Mouse (Mus musculus): ENCODE measurements around the gene Ppp1r16b. TPM values are rescaled to one million over a fixed set of nuclear protein-coding genes. Genes with fewer than 3 reads are reported as not detected.

Gene Ppp1r16b
- polyA plus RNA-seq, 1 experiment from 2014 or later: 4.1 TPM

DNA sequence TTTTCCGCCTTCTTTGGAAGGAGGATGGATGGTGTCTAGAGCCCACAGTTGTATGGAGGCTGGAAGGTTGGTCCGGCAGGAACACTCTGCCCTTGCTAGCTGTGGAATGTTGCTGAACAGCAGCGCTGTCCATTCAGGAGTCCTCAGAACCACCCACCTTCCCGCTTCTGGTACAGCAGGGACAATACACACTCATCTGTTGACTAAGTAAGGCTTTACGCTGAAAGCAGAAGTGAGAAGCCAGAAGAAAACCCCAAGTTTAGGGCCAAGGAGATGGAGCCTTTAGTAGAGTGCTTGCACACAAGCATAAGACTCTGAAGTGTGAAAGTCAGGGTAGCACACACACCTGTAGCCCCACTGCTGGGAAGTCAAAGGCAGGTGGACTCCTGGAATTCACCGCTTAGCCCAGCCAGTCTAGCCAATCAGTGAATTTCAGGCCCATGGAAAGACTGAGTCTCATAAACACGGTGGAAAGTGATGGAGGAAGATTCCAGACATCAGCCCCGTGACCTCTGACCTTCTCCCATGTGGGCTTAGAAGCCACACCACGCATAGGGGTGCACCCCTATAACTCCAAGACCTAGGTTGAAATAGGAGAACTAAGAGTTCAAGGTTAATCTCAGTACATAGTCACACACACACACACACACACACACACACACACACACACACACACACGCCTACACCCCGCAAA lies 17.3 kb downstream of the Ppp1r16b start:
- H3K27me3 ChIP-seq: no peaks in the 10 kb centered on the region
- no peak overlapping the region for H3K4me2 ChIP-seq
- no peak overlapping the region for H3K9ac ChIP-seq
- no peak for ATAC-seq (ENCODE audit: insufficient number of reproducible peaks, low FRiP score, low TSS enrichment, low read depth)
- WGBS: 47% methylated on average over 11 of the region's 11 CpGs
- H3K27ac ChIP-seq: no peak overlapping the region
- no peak overlapping the region for H3K4me3 ChIP-seq
- H3K4me1 ChIP-seq: 0 out of 2 replicates have a peak, but pooled peaks cover 4% of the 10 kb centered on the region
- H3K36me3 ChIP-seq: no peaks in the 10 kb centered on the region
- no peaks in the 10 kb centered on the region for H3K9me3 ChIP-seq

DNA sequence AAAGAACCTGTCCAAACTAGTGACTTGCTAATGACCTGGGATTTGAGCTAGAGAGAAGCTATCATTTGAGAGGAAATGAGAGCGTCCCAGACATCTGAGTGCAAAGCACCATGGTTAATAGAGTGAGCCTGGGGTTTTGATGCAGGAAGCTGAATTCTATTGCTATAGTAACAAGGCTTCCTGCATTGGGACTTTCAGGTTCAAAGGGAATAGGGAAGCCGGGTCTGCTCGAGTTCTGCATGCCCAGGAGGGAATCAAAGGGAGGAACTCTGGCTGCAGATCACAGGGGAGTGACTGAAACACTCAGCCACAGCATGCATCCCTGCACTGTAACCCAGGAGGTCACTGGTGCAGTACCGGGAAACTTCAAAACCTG lies 17.8 kb downstream of the Ppp1r16b start:
- 6% methylated on average over 4 of the region's 4 CpGs for WGBS
- Histone ChIP-seq H3K9me3 (no peaks in the 10 kb centered on the region), H3K36me3 (no peaks in the 10 kb centered on the region), H3K4me1 (0 out of 2 replicates have a peak, but pooled peaks cover 6% of the 10 kb centered on the region), H3K4me3 (no peak overlapping the region), H3K27me3 (no peaks in the 10 kb centered on the region), H3K27ac (no peak overlapping the region), H3K4me2 (no peak overlapping the region), H3K9ac (no peak overlapping the region)
- no peak for ATAC-seq (ENCODE audit: insufficient number of reproducible peaks, low FRiP score, low TSS enrichment, low read depth)

DNA sequence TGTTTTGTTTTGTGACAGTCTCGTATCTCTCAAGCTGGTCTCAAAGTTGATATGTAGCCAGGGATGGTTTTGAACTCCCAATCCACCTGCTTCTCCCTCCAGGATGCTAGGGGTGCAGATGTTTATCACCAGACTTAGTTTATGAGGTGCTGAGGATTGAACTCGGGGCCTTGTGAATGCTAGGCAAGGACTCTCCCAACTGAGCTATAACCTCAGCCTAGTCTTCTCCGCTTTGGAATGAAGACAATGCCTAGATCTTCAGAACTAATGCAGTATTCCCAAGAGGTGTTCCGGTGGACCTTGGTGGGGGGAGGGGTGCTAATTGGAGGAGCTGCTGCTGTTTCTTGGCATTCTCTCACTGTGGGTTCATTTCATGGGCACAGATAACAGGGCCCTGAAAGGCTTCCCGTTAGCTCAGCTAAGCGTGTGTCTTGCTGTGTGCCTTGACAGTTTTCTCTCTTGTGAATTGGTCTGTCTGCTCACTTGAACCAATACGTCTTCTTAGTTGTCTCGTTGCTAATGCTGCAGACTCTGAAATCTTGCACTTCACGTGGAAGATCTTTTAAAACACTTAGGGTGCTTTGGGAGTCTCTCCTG lies 19.1 kb downstream of the Ppp1r16b start:
- 58% methylated on average over 9 of the region's 9 CpGs for WGBS
- Histone ChIP-seq H3K27me3 (no peaks in the 10 kb centered on the region), H3K4me3 (no peak overlapping the region), H3K4me1 (0 out of 2 replicates have a peak, but pooled peaks cover 6% of the 10 kb centered on the region), H3K9me3 (no peaks in the 10 kb centered on the region), H3K36me3 (no peaks in the 10 kb centered on the region), H3K9ac (no peak overlapping the region), H3K4me2 (no peak overlapping the region), H3K27ac (no peak overlapping the region)
- ATAC-seq (ENCODE audit: insufficient number of reproducible peaks, low FRiP score, low TSS enrichment, low read depth): no peak

DNA sequence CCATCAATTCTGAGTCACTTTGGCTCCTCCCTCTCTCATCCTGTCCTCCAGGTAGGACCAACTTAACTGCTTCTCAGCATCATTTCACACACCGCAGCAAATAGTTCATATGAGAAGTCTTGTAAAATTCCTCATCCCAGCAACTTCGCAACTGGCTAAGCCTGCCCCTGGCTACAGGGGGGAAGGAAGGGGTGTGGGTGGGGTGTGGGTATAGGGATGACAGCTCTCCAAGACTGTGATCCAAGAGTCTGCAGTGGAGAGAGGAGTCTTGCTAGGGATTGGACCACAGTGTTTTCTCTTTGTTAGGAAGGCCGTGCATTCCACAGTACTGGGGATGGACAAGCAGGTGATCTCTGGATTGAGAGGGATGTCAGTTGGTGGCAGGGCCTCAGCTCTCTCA lies 19.7 kb downstream of the Ppp1r16b start:
- 0 out of 2 replicates have a peak, but pooled peaks cover 10% of the 10 kb centered on the region for H3K4me1 ChIP-seq
- no peaks in the 10 kb centered on the region for H3K9me3 ChIP-seq
- H3K36me3 ChIP-seq: no peaks in the 10 kb centered on the region
- no peak overlapping the region for H3K4me2 ChIP-seq
- no peaks in the 10 kb centered on the region for H3K27me3 ChIP-seq
- no peak overlapping the region for H3K27ac ChIP-seq
- no peak overlapping the region for H3K4me3 ChIP-seq
- WGBS: 57% methylated on average over 3 of the region's 3 CpGs
- H3K9ac ChIP-seq: no peak overlapping the region
- no peak for ATAC-seq (ENCODE audit: insufficient number of reproducible peaks, low FRiP score, low TSS enrichment, low read depth)

DNA sequence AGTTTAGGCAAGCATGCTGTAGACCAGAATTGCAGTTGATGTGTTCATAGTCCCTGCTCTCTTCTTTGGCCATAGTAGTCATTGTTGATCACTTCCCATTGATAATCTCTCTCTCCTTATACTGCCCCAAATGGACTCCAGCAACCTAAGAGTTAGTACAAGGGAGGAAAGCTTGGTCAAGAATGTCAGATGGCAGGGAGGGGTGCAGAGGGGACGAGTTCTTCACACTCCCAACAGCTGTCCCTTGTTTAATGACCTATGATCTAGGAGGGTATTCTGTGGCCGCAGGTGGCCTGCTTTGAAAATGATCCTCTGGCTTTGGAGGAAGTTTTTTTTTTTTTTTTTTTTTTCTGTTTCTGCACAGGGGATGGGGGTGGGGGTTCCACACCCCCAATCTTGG lies 21.2 kb downstream of the Ppp1r16b start:
- 35% methylated on average over 2 of the region's 2 CpGs for WGBS
- no peak overlapping the region for H3K4me2 ChIP-seq
- no peak overlapping the region for H3K9ac ChIP-seq
- no peaks in the 10 kb centered on the region for H3K9me3 ChIP-seq
- 0 out of 2 replicates have a peak, but pooled peaks cover 10% of the 10 kb centered on the region for H3K4me1 ChIP-seq
- no peak for ATAC-seq (ENCODE audit: insufficient number of reproducible peaks, low FRiP score, low TSS enrichment, low read depth)
- no peak overlapping the region for H3K4me3 ChIP-seq
- H3K36me3 ChIP-seq: no peaks in the 10 kb centered on the region
- no peaks in the 10 kb centered on the region for H3K27me3 ChIP-seq
- no peak overlapping the region for H3K27ac ChIP-seq

DNA sequence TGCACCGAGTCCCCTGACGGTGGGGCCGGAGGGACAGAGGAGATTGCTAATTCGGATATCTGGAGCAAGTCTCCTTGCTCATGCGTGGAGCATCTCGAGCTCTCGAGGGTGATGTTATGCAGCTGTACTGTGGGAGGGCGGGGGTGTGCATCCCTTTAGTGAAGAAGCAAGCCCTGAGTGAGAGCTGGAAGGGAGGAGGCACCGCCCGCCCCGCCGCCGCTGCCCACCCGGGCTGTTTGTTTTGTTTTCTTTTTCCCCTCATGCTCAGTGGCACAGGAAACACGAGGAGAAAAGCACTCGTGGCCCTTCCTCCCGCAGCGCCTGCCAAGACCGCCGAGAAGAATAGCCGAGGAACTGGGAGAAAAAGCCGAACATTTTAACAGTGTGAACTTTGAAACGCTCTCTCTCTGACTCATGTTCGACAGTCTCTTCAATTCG lies 22.6 kb downstream of the Ppp1r16b start:
- Histone ChIP-seq H3K9me3 (no peaks in the 10 kb centered on the region), H3K4me3 (no peak overlapping the region), H3K27ac (no peak overlapping the region), H3K36me3 (no peaks in the 10 kb centered on the region), H3K4me2 (no peak overlapping the region), H3K27me3 (no peaks in the 10 kb centered on the region), H3K9ac (no peak overlapping the region), H3K4me1 (0 out of 2 replicates have a peak, but pooled peaks cover 6% of the 10 kb centered on the region)
- WGBS: 72% methylated on average over 25 of the region's 25 CpGs
- no peak for ATAC-seq (ENCODE audit: insufficient number of reproducible peaks, low FRiP score, low TSS enrichment, low read depth)

DNA sequence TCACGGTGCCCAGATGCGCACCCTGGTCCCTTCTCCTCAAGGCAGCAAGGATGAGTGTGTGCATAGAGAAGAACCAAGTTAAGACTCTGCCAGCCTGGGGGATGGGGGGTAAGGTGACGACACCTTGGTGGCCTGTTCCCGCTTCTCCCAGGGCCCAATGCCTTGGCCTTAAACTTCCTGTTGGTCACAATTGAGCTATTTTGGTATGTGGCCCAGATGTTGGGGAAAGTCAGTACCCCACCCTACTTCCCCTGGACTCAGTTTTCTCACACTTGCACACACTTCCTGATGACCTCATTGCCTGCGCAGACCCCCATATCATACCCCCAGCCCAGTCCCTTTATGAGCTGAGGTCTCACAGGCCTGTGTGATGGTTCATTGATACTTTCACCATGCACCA lies 23.9 kb downstream of the Ppp1r16b start:
- no peak overlapping the region for H3K4me3 ChIP-seq
- no peaks in the 10 kb centered on the region for H3K27me3 ChIP-seq
- no peaks in the 10 kb centered on the region for H3K36me3 ChIP-seq
- no peak for ATAC-seq (ENCODE audit: insufficient number of reproducible peaks, low FRiP score, low TSS enrichment, low read depth)
- H3K4me2 ChIP-seq: no peak overlapping the region
- H3K4me1 ChIP-seq: peaks cover 9% of the 10 kb centered on the region; the same call in 1 of the 2 replicates
- H3K27ac ChIP-seq: no peak overlapping the region
- WGBS: 77% methylated on average over 5 of the region's 5 CpGs
- no peaks in the 10 kb centered on the region for H3K9me3 ChIP-seq
- H3K9ac ChIP-seq: no peak overlapping the region

DNA sequence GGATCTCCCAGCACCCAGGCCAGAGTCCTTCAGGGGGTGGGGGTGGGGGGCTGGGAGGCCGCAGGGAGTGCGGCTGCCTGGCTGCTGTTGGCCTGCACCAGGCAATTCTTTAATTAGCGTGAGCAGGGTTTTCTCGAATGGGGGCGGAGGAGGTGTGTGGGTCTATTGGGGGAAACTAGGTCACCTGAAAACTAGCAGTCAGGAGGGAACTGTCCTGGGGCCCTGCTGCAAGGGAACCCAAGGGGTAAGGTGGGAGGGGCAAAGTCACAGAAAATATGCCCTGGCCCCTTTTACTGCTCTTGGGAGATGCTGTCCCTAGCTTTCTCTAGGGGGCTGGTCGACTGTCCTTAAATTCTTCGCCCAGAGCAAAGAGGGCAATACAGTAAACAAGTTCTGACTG lies 24.4 kb downstream of the Ppp1r16b start:
- Histone ChIP-seq H3K9me3 (no peaks in the 10 kb centered on the region), H3K4me3 (no peak overlapping the region), H3K27ac (no peak overlapping the region), H3K27me3 (no peaks in the 10 kb centered on the region), H3K36me3 (no peaks in the 10 kb centered on the region), H3K4me1 (peaks cover 9% of the 10 kb centered on the region; the same call in 1 of the 2 replicates), H3K4me2 (no peak overlapping the region), H3K9ac (no peak overlapping the region)
- 33% methylated on average over 7 of the region's 7 CpGs for WGBS
- no peak for ATAC-seq (ENCODE audit: insufficient number of reproducible peaks, low FRiP score, low TSS enrichment, low read depth)

DNA sequence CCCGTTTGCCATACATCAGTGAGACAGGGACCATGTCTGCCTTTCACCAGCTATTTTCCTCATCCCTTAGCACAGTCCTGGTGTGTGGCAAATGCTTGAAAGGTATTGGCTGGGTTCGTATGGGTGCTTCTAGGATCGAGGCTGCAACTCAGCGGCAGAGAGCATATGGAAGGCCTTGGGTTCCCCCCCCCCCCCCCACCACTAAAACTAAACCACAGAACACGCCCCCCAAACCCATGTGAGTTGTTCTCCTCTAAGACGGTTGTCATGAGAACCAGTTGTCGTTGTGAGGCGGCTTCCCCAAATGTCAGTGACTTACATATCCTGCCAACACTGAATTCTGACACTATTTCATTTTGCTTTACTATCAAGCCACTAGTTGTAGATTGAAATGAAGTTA lies 24.9 kb downstream of the Ppp1r16b start:
- Histone ChIP-seq H3K27me3 (no peaks in the 10 kb centered on the region), H3K36me3 (no peaks in the 10 kb centered on the region), H3K9ac (no peak overlapping the region), H3K4me2 (no peak overlapping the region), H3K9me3 (no peaks in the 10 kb centered on the region), H3K27ac (no peak overlapping the region), H3K4me1 (peaks cover 9% of the 10 kb centered on the region; the same call in 1 of the 2 replicates), H3K4me3 (no peak overlapping the region)
- 56% methylated on average over 7 of the region's 8 CpGs for WGBS
- no peak for ATAC-seq (ENCODE audit: insufficient number of reproducible peaks, low FRiP score, low TSS enrichment, low read depth)

DNA sequence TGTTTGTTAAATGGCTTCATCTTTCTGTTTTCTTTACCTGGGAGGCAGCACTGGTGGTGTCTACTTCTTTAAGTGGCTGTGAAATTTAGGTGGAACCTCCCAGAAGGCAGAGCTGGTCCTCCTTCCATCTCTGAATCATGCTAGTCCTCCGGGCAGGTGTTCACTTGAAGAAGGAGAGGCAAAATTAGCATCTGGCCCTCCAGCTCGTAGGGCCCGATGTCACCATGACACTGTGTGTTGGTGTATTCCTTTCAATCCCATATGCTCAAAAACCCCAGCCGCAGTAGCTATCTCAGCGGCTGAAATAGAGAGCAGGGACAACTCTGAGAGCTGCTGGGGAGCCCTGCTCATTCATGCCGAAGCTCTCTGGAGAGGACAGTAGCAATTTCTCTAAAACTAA lies 27.0 kb downstream of the Ppp1r16b start:
- Histone ChIP-seq H3K4me1 (peaks cover 9% of the 10 kb centered on the region; the same call in 1 of the 2 replicates), H3K27ac (no peak overlapping the region), H3K4me3 (no peak overlapping the region), H3K9ac (no peak overlapping the region), H3K36me3 (no peaks in the 10 kb centered on the region), H3K27me3 (no peaks in the 10 kb centered on the region), H3K9me3 (no peaks in the 10 kb centered on the region), H3K4me2 (no peak overlapping the region)
- ATAC-seq (ENCODE audit: insufficient number of reproducible peaks, low FRiP score, low TSS enrichment, low read depth): no peak
- WGBS: 85% methylated on average over 6 of the region's 6 CpGs

DNA sequence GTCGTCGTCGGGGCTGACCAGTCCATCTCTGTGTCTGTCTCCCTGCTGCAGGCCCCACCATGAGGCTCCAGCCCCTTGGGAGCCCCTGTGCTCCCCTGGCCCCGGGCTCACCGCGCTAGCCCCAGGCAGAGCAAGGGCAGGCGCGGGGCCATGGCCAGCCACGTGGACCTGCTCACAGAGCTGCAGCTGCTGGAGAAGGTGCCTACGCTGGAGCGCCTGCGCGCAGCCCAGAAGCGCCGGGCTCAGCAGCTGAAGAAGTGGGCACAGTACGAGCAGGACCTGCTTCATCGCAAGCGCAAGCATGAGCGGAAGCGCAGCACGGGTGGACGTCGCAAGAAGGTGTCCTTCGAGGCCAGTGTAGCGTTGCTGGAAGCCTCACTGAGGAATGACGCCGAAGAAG lies 30.6 kb downstream of the Ppp1r16b start:
- Histone ChIP-seq H3K4me2 (no peak overlapping the region), H3K4me3 (no peak overlapping the region), H3K36me3 (no peaks in the 10 kb centered on the region), H3K9ac (no peak overlapping the region), H3K4me1 (peaks cover 3% of the 10 kb centered on the region; the same call in 1 of the 2 replicates), H3K9me3 (no peaks in the 10 kb centered on the region), H3K27me3 (no peaks in the 10 kb centered on the region), H3K27ac (no peak overlapping the region)
- WGBS: 82% methylated on average over 27 of the region's 27 CpGs
- ATAC-seq (ENCODE audit: insufficient number of reproducible peaks, low FRiP score, low TSS enrichment, low read depth): no peak

DNA sequence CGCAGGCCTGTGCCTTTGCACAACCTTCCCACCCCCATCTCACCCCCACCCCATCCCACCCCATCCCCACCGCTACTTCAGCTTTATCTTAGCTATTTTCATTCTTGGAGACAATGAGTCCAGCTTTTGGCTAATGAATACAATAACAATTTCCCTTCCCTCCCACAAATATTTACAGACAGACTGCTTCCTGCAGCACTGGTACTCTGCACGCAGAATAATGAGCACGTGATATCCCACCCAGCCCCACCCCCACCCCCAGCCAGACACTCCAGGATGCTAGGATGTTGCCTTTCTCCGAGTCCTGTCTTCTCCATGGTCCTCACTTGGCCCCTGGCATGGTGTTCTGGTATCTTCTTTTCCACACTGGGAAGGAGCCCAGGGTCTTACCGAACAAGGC lies 31.3 kb downstream of the Ppp1r16b start:
- Histone ChIP-seq H3K4me2 (no peak overlapping the region), H3K27me3 (no peaks in the 10 kb centered on the region), H3K4me1 (peaks cover 3% of the 10 kb centered on the region; the same call in 1 of the 2 replicates), H3K4me3 (no peak overlapping the region), H3K9me3 (no peaks in the 10 kb centered on the region), H3K36me3 (no peaks in the 10 kb centered on the region), H3K27ac (no peak overlapping the region), H3K9ac (no peak overlapping the region)
- WGBS: 84% methylated on average over 6 of the region's 6 CpGs
- no peak for ATAC-seq (ENCODE audit: insufficient number of reproducible peaks, low FRiP score, low TSS enrichment, low read depth)

Data from limb, embryonic 15.5 days (tissue).